In the genomic region with DNA sequence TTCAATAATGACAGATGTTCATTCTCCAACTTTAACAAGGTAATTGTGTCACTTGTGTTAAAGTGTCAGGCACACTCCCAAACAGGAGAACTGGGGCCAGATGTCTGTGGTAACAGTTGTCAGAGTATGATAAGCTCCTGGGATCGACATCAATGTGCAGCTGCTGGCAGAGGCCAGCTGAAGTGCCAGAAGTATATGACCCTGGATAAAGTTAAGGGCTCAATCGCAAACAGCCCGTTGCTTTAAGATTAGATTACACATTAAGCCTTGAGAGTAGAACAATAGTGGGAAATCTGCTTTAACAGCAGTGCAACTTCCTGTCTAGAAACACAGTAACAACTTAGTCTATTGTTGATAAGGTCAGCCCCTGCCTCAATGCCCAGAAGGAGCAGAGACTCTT, we compare ENCODE assay signal across 11 mouse cellular contexts. TPM values are rescaled to one million over a fixed set of nuclear protein-coding genes. Genes with fewer than 3 reads are reported as not detected.
DNase-seq lines count a peak whose midpoint lies in the region; ATAC-seq and TF ChIP-seq lines count a peak whose summit lies in the region.
"Had no signal": no experiment of that assay in that cellular context is flagged by ENCODE, and none has a peak within 500 bp of the region (broad histone marks: within the 10 kb centered on the region; RNA-seq: fewer than 3 reads in every experiment).

No protein-coding gene starts in this region.

- peak; percentile 28 for DNase-seq in embryo, embryonic 10 days (ENCODE audit: low spot score)
- DNase-seq in embryo, embryonic 9.5 days (ENCODE audit: extremely low spot score) = no peak
- peak; percentile 5 for DNase-seq in lung, postnatal 10 days
- DNase-seq in lung, postnatal 36 days = no peak
- no peak for DNase-seq in layer of hippocampus, adult 11-12 months (ENCODE audit: low spot score)
- DNase-seq in layer of hippocampus, postnatal 36 days = no peak
- DNase-seq: forebrain, postnatal 0 days; right cerebral cortex, postnatal 14 days had no signal

- no peak overlapping the region for H3K4me3 ChIP-seq in intestine, postnatal 0 days (ENCODE audit: low read depth, low read length)
- H3K4me3 ChIP-seq in stomach, embryonic 15.5 days (replicated peaks) = no peak overlapping the region

- no peaks in the 10 kb centered on the region for H3K4me1 ChIP-seq in intestine, postnatal 0 days (replicated peaks; ENCODE audit: control insufficient read depth, insufficient read depth, low read length)
- no peaks in the 10 kb centered on the region for H3K4me1 ChIP-seq in stomach, embryonic 15.5 days

- TF ChIP-seq CTCF in intestine, postnatal 0 days (IDR thresholded peaks at IDR 0.05; ENCODE audit: low read depth) = no peak

- H3K27ac ChIP-seq in intestine, postnatal 0 days (ENCODE audit: low read depth, low read length) = no peak overlapping the region
- H3K27ac ChIP-seq in stomach, embryonic 15.5 days = no peak overlapping the region

- no peak overlapping the region for H3K4me2 ChIP-seq in intestine, postnatal 0 days (replicated peaks; ENCODE audit: low read depth)
- no peak overlapping the region for H3K4me2 ChIP-seq in stomach, embryonic 15.5 days

- WGBS in intestine, postnatal 0 days = 16% methylated on average over 3 of the region's 3 CpGs
- WGBS in stomach, embryonic 15.5 days = 21% methylated on average over 3 of the region's 3 CpGs

- peak; percentile 64 for ATAC-seq in intestine, postnatal 0 days
- peak; percentile 95 for ATAC-seq in stomach, embryonic 15.5 days (ENCODE audit: insufficient read depth, low FRiP score, low read depth)
- ATAC-seq: forebrain, postnatal 0 days had no signal

- H3K9me3 ChIP-seq in intestine, postnatal 0 days (ENCODE audit: control insufficient read depth) = no peaks in the 10 kb centered on the region
- no peaks in the 10 kb centered on the region for H3K9me3 ChIP-seq in stomach, embryonic 15.5 days

- no peak overlapping the region for H3K9ac ChIP-seq in intestine, postnatal 0 days (ENCODE audit: low read depth, low read length)
- H3K9ac ChIP-seq in stomach, embryonic 15.5 days = no peak overlapping the region
- H3K9ac ChIP-seq: forebrain, postnatal 0 days had no signal

- H3K27me3 ChIP-seq in intestine, postnatal 0 days (replicated peaks; ENCODE audit: control insufficient read depth, insufficient read depth, low read length) = no peaks in the 10 kb centered on the region
- no peaks in the 10 kb centered on the region for H3K27me3 ChIP-seq in stomach, embryonic 15.5 days (replicated peaks)

- no peaks in the 10 kb centered on the region for H3K36me3 ChIP-seq in intestine, postnatal 0 days (ENCODE audit: control insufficient read depth, insufficient read depth)
- no peaks in the 10 kb centered on the region for H3K36me3 ChIP-seq in stomach, embryonic 15.5 days

RNA-seq across cellular contexts. Expression of a gene that starts 6.8 kb away (rescaled TPM):
- not detected in 2 replicates for polyA plus RNA-seq in intestine, postnatal 0 days (2015; fragmentation: Nextera tagmentation; extraction: Ambion mirVana)
- polyA plus RNA-seq in stomach, embryonic 15.5 days (2015; fragmentation: Nextera tagmentation; extraction: Ambion mirVana) = not detected in 2 replicates
- not detected for total RNA-seq in layer of hippocampus, postnatal 36 days (2021)
- total RNA-seq: forebrain, postnatal 0 days; left cerebral cortex, postnatal 14 days had no signal
- polyA plus RNA-seq: forebrain, postnatal 0 days had no signal

RNA-seq across cellular contexts. Expression of a gene that starts 15.8 kb away (rescaled TPM):
- polyA plus RNA-seq in intestine, postnatal 0 days (2015; fragmentation: Nextera tagmentation; extraction: Ambion mirVana) = not detected in 2 replicates
- polyA plus RNA-seq in stomach, embryonic 15.5 days (2015; fragmentation: Nextera tagmentation; extraction: Ambion mirVana) = not detected in 2 replicates
- not detected for total RNA-seq in layer of hippocampus, postnatal 36 days (2021)
- total RNA-seq: forebrain, postnatal 0 days; left cerebral cortex, postnatal 14 days had no signal
- polyA plus RNA-seq: forebrain, postnatal 0 days had no signal

RNA-seq across cellular contexts. Expression of a gene that starts 18.6 kb away (rescaled TPM):
- not detected in 2 replicates for polyA plus RNA-seq in intestine, postnatal 0 days (2015; fragmentation: Nextera tagmentation; extraction: Ambion mirVana)
- not detected in 2 replicates for polyA plus RNA-seq in stomach, embryonic 15.5 days (2015; fragmentation: Nextera tagmentation; extraction: Ambion mirVana)
- not detected for total RNA-seq in layer of hippocampus, postnatal 36 days (2021)
- total RNA-seq: forebrain, postnatal 0 days; left cerebral cortex, postnatal 14 days had no signal
- polyA plus RNA-seq: forebrain, postnatal 0 days had no signal

RNA-seq across cellular contexts. Expression of a gene that starts 24.0 kb away (rescaled TPM):
- not detected in 2 replicates for polyA plus RNA-seq in intestine, postnatal 0 days (2015; fragmentation: Nextera tagmentation; extraction: Ambion mirVana)
- polyA plus RNA-seq in stomach, embryonic 15.5 days (2015; fragmentation: Nextera tagmentation; extraction: Ambion mirVana) = not detected in 2 replicates
- not detected for total RNA-seq in layer of hippocampus, postnatal 36 days (2021)
- total RNA-seq: forebrain, postnatal 0 days; left cerebral cortex, postnatal 14 days had no signal
- polyA plus RNA-seq: forebrain, postnatal 0 days had no signal

RNA-seq across cellular contexts. Expression of a gene that starts 24.1 kb away (rescaled TPM):
- polyA plus RNA-seq in intestine, postnatal 0 days (2015; fragmentation: Nextera tagmentation; extraction: Ambion mirVana) = not detected in 2 replicates
- not detected in 2 replicates for polyA plus RNA-seq in stomach, embryonic 15.5 days (2015; fragmentation: Nextera tagmentation; extraction: Ambion mirVana)
- not detected for total RNA-seq in layer of hippocampus, postnatal 36 days (2021)
- total RNA-seq: forebrain, postnatal 0 days; left cerebral cortex, postnatal 14 days had no signal
- polyA plus RNA-seq: forebrain, postnatal 0 days had no signal

Comparison
In these comparisons a context has a peak if more than half of its experiments do, and no peak if none do; other contexts are left out.
1. DNase-seq: peak in embryo, embryonic 10 days (single experiment) and lung, postnatal 10 days (single experiment); none in embryo, embryonic 9.5 days (single experiment), lung, postnatal 36 days (single experiment), layer of hippocampus, adult 11-12 months (single experiment) and layer of hippocampus, postnatal 36 days (0 of 2).